8 mouse cellular contexts compared by ENCODE assay signal in genomic region chr3:45379541-45379971, GRCm38 (mm10). TPM values are rescaled to one million over a fixed set of nuclear protein-coding genes. Genes with fewer than 3 reads are reported as not detected.
DNase-seq lines count a peak whose midpoint lies in the region; ATAC-seq and TF ChIP-seq lines count a peak whose summit lies in the region.

No protein-coding gene starts in this region.

- H3K4me3 ChIP-seq in heart, embryonic 14.5 days (ENCODE audit: control insufficient read depth in 1 of 2, insufficient read depth in 1 of 2, low read depth in 1 of 2, low read length in 2 of 2) = peak overlapping the region; percentile 38 to 63
- H3K4me3 ChIP-seq in hindbrain, embryonic 16.5 days (ENCODE audit: low read length) = peak overlapping the region; percentile 73
- no peak overlapping the region for H3K4me3 ChIP-seq in myocyte

- DNase-seq in heart, adult 9 months (ENCODE audit: low spot score in 2 of 2) = no peak
- DNase-seq in 3134 (ENCODE audit: extremely low read depth, insufficient read length, low spot score) = peak; percentile 14
- DNase-seq in cerebellum, postnatal 4 days (ENCODE audit: low spot score in 2 of 2) = peak; percentile 20
- no peak for DNase-seq in spleen, adult 18-20 months
- no peak for DNase-seq in gastrocnemius, postnatal 25 days

- peak overlapping the region; percentile 100 for H3K4me2 ChIP-seq in heart, embryonic 14.5 days (ENCODE audit: low read length)
- H3K4me2 ChIP-seq in hindbrain, embryonic 16.5 days (ENCODE audit: low read length) = peak overlapping the region; percentile 65
- peak overlapping the region; percentile 27 for H3K4me2 ChIP-seq in myocyte (ENCODE audit: low read depth)

- under 1% methylated on average over 28 of the region's 29 CpGs for WGBS in heart, embryonic 14.5 days
- 2% methylated on average over 29 of the region's 29 CpGs for WGBS in hindbrain, embryonic 16.5 days

- H3K9me3 ChIP-seq in heart, embryonic 14.5 days (ENCODE audit: control insufficient read depth, low read length) = no peaks in the 10 kb centered on the region
- H3K9me3 ChIP-seq in hindbrain, embryonic 16.5 days (ENCODE audit: control insufficient read depth, low read length) = no peaks in the 10 kb centered on the region

- H3K9ac ChIP-seq in heart, embryonic 14.5 days (ENCODE audit: low read length) = peak overlapping the region; percentile 11
- peak overlapping the region; percentile 68 for H3K9ac ChIP-seq in hindbrain, embryonic 16.5 days (ENCODE audit: low read depth, low read length)

- no peak for TF ChIP-seq POLR2A in myocyte (IDR thresholded peaks at IDR 0.05; ENCODE audit: insufficient read length, low read depth)

- H3ac ChIP-seq in myocyte (ENCODE audit: control insufficient read depth, insufficient read length) = no peak overlapping the region

- no peaks in the 10 kb centered on the region for H3K36me3 ChIP-seq in heart, embryonic 14.5 days (ENCODE audit: control insufficient read depth, insufficient read depth, low read length)
- no peaks in the 10 kb centered on the region for H3K36me3 ChIP-seq in hindbrain, embryonic 16.5 days (ENCODE audit: control insufficient read depth, insufficient read depth, low read length)
- no peaks in the 10 kb centered on the region for H3K36me3 ChIP-seq in myocyte (ENCODE audit: control insufficient read depth, insufficient read depth)

- H3K4me1 ChIP-seq in heart, embryonic 14.5 days (ENCODE audit: control insufficient read depth in 2 of 2, insufficient read depth in 2 of 2, low read length in 2 of 2) = peaks cover 11 to 32% of the 10 kb centered on the region in 2 experiments; a peak in 3 of 4 replicates
- H3K4me1 ChIP-seq in hindbrain, embryonic 16.5 days (ENCODE audit: control insufficient read depth, insufficient read depth, low read depth, low read length) = no peaks in the 10 kb centered on the region

- no peak for ATAC-seq in heart, embryonic 14.5 days (ENCODE audit: insufficient number of reproducible peaks, insufficient read depth, low FRiP score, low read depth)
- ATAC-seq in hindbrain, embryonic 16.5 days = peak; percentile 19

- peaks cover 42% of the 10 kb centered on the region for H3K27me3 ChIP-seq in heart, embryonic 14.5 days (ENCODE audit: control insufficient read depth, insufficient read depth, low read length)
- H3K27me3 ChIP-seq in hindbrain, embryonic 16.5 days (replicated peaks; ENCODE audit: control insufficient read depth, insufficient read depth, low read length) = no peaks in the 10 kb centered on the region
- H3K27me3 ChIP-seq in myocyte (ENCODE audit: control insufficient read depth, insufficient read depth, insufficient read length) = peaks cover 18% of the 10 kb centered on the region

- no peak overlapping the region for H3K27ac ChIP-seq in heart, embryonic 14.5 days (replicated peaks in 1 of 2; ENCODE audit: control insufficient read depth in 1 of 2, insufficient read depth in 1 of 2, low read depth in 2 of 2, low read length in 2 of 2)
- peak overlapping the region; percentile 76 for H3K27ac ChIP-seq in hindbrain, embryonic 16.5 days (ENCODE audit: low read depth, low read length)

- H3K79me2 ChIP-seq in myocyte (ENCODE audit: control insufficient read depth, insufficient read depth) = no peaks in the 10 kb centered on the region

TF ChIP-seq in myocyte, 11 proteins besides CTCF, POLR2A, EP300 and RAD21:
- TF ChIP-seq TCF12 (IDR thresholded peaks at IDR 0.05; ENCODE audit: insufficient read depth, poor library complexity, severe bottlenecking) = no peak

RNA-seq across cellular contexts. Expression of gene Pcdh10, which starts 1.4 kb away (rescaled TPM):
- 0.04 and 0.22 TPM in 2 replicates for polyA plus RNA-seq in heart, embryonic 14.5 days (2014; fragmentation: Nextera tagmentation; extraction: Ambion mirVana)
- polyA plus RNA-seq in hindbrain, embryonic 16.5 days (2015; fragmentation: Nextera tagmentation; extraction: Ambion mirVana) = 18.9 and 19.0 TPM in 2 replicates
- not detected for polyA plus RNA-seq in myocyte (2012; fragmentation: generic; extraction: Trizol)
- under 1 TPM; 0.23 to 0.27 TPM for total RNA-seq in gastrocnemius, postnatal 25 days (2021)

Comparison
In these comparisons a context has a peak if more than half of its experiments do, and no peak if none do; other contexts are left out.
1. H3K4me2 ChIP-seq: peak in every context shown above with its lines; median percentile 100 in heart, embryonic 14.5 days; 65 in hindbrain, embryonic 16.5 days; 27 in myocyte.
2. DNase-seq: peak in 3134 (single experiment) and cerebellum, postnatal 4 days (2 of 2); none in heart, adult 9 months (0 of 2), spleen, adult 18-20 months (0 of 2) and gastrocnemius, postnatal 25 days (single experiment).
3. RNA of gene Pcdh10, which starts 1.4 kb away (polyA plus RNA-seq): 18.9 to 19.0 TPM in hindbrain, embryonic 16.5 days; 0.04 to 0.22 TPM in heart, embryonic 14.5 days and not detected in myocyte (single experiment); every median in the first group is over 10 times any median in the second.